Mouse (Mus musculus) liver, embryonic 14.5 days (tissue): ENCODE data around the gene Gstp2. TPM values are rescaled to one million over a fixed set of nuclear protein-coding genes. Genes with fewer than 3 reads are reported as not detected.
"Not testable (repeated sequence)": the region's sequence is repeated elsewhere in the genome, so short reads cannot be mapped to it uniquely, and the experiment has no call there.

Source experiments
- ATAC-seq: fragments of 200-750 bp; cut with Nextera tagmentation; 2 replicates; pipeline ENCODE4 v1.8.0; 2017; ENCODE audit warnings: moderate number of reproducible peaks, mild to moderate bottlenecking, moderate library complexity; ENCODE audit not compliant: insufficient read depth
- DNase-seq, 3 experiments: peaks; one replicate each; pipeline ENCODE4 v3.0.0-alpha.2; 2012 to 2013; ENCODE audit warnings: low read depth in 3 of 3, low spot score in 3 of 3
- H3K27ac ChIP-seq: fragments of 300-500 bp; sonication (generic); 2 replicates; pipeline ENCODE4 v1.5.1; 2014; ENCODE audit warnings: moderate library complexity, mild to moderate bottlenecking, control low read depth, inconsistent platforms
- H3K27me3 ChIP-seq: fragments of 300-500 bp; sonication (generic); 2 replicates; pipeline ENCODE4 v1.6.1; 2014; ENCODE audit warnings: mild to moderate bottlenecking, low read length, moderate library complexity; ENCODE audit not compliant: control insufficient read depth, insufficient read depth
- H3K36me3 ChIP-seq: fragments of 300-500 bp; sonication (generic); replicated peaks from 2 replicates; pipeline ENCODE4 v1.6.1; 2014; ENCODE audit warnings: low read depth; ENCODE audit not compliant: control insufficient read depth, insufficient read depth
- H3K4me1 ChIP-seq, 2 experiments: fragments of 200-500 bp in 1 of 2; fragments of 300-500 bp in 1 of 2; sonication (generic) in 1 of 2; replicated peaks; 2 replicates each; pipeline ENCODE4 v1.6.1; 2012 to 2014; ENCODE audit warnings: antibody characterized with exemption in 1 of 2, inconsistent platforms in 1 of 2, low read length in 1 of 2; ENCODE audit not compliant: control insufficient read depth in 2 of 2, insufficient read depth in 2 of 2
- H3K4me2 ChIP-seq: fragments of 300-500 bp; sonication (generic); 2 replicates; pipeline ENCODE4 v1.6.1; 2014; ENCODE audit warnings: low read depth, mild to moderate bottlenecking, control low read depth, moderate library complexity
- H3K4me3 ChIP-seq, 2 experiments: fragments of 200-500 bp in 1 of 2; fragments of 300-500 bp in 1 of 2; sonication (generic) in 1 of 2; 2 replicates each; pipeline ENCODE4 v1.5.1; 2012 to 2014; ENCODE audit warnings: low read depth in 2 of 2, low read length in 2 of 2, mild to moderate bottlenecking in 2 of 2, control low read depth in 1 of 2, inconsistent platforms in 1 of 2, moderate library complexity in 1 of 2; ENCODE audit not compliant: insufficient read depth in 1 of 2
- H3K9ac ChIP-seq: fragments of 300-500 bp; sonication (generic); replicated peaks from 2 replicates; pipeline ENCODE4 v1.6.1; 2014; ENCODE audit warnings: mild to moderate bottlenecking, control low read depth, moderate library complexity
- H3K9me3 ChIP-seq: fragments of 300-500 bp; sonication (generic); 2 replicates; pipeline ENCODE4 v1.6.1; 2016; ENCODE audit warnings: low read length, mixed read lengths; ENCODE audit not compliant: control insufficient read depth
- CTCF ChIP-seq: IDR thresholded peaks from 2 replicates; pipeline ENCODE4 v1.5.1; 2016; ENCODE audit warnings: antibody characterized with exemption, low read depth, control low read depth
- EP300 ChIP-seq: IDR thresholded peaks from 2 replicates; pipeline ENCODE4 v1.6.1; 2016; ENCODE audit warnings: antibody characterized with exemption, low read depth
- WGBS: fragments of 180-500 bp; shearing (Covaris S2); extraction: QIAGEN DNeasy Blood & Tissue Kit; methylation state at CpG from one replicate; pipeline ENCODE4 v1.1.7; 2014; ENCODE audit not compliant: insufficient replicate concordance; 5-methylcytosine and 5-hydroxymethylcytosine counted together
- polyA plus RNA-seq, 2 experiments: library from polyadenylated mRNA; depleted of rRNA in 1 of 2; stranded (reverse) in 1 of 2; unstranded in 1 of 2; fragments of >200 nt; fragmentation: Nextera tagmentation in 1 of 2; extraction: Ambion mirVana in 1 of 2; gene quantifications; 2 replicates each; pipeline versions ENCODE4 v1.2.1 to v1.2.3; 2012 to 2014

The Gstp2 gene
- polyA plus RNA-seq, 2 experiments: 6.9 to 7.9 TPM

DNA sequence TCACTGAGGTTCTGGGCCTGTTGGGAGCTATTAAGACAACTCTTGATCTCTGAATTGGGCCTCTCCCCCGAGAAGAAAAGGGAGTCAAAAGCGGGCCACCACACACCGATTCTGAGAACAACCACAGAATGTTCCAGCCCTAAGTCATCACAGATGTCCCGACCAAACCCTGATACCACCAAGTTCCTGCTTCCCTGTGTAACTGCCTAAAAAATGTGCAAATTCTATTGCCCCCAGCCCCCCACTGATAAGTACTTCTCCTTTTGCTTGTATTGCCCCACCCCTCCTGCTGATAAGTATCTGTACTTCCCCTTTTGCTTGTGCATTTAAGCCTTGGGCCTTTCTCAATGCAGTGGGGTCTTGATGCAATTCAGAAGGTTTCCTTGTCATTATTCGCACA lies 1.7 kb downstream of the Gstp2 start:
- ATAC-seq, H3K27ac ChIP-seq, H3K27me3 ChIP-seq, H3K36me3 ChIP-seq, H3K9ac ChIP-seq, DNase-seq, H3K9me3 ChIP-seq, H3K4me3 ChIP-seq, H3K4me2 ChIP-seq: not testable (repeated sequence)
- 34% methylated on average over 5 of the region's 5 CpGs for WGBS
- peaks cover 25 to 44% of the 10 kb centered on the region in 2 experiments for H3K4me1 ChIP-seq
- TF ChIP-seq EP300: peak; percentile 29; the same call in 1 of the 2 replicates

DNA sequence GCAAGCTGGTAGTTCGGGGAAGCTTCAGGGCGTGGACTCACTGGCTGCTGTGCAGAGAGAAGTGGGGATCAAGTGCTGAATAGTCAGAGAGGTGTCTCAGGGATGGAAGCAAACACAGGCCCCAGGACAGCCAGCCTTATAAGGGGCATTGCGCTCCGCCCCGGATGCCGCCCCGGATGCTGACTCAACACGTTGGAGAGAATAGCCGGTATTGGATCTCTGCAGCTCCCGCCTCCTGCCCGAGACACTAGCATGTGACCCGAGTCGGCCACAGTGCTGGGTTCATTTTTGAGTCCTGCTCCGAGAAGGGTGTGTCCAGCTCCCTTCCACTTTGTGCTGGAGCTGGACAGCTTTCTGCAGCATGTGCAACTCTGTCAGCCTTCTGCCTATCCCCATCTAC lies 3.7 kb downstream of the Gstp2 start:
- no peak for TF ChIP-seq CTCF
- TF ChIP-seq EP300: no peak
- Histone ChIP-seq H3K9me3 (no peaks in the 10 kb centered on the region), H3K9ac (no peak overlapping the region), H3K4me3 (no peak overlapping the region), H3K27ac (no peak overlapping the region), H3K4me2 (no peak overlapping the region), H3K4me1 (peaks cover 21 to 39% of the 10 kb centered on the region in 2 experiments), H3K27me3 (no peaks in the 10 kb centered on the region), H3K36me3 (no peaks in the 10 kb centered on the region)
- 64% methylated on average over 14 of the region's 14 CpGs for WGBS
- DNase-seq (no peak), ATAC-seq (no peak)

DNA sequence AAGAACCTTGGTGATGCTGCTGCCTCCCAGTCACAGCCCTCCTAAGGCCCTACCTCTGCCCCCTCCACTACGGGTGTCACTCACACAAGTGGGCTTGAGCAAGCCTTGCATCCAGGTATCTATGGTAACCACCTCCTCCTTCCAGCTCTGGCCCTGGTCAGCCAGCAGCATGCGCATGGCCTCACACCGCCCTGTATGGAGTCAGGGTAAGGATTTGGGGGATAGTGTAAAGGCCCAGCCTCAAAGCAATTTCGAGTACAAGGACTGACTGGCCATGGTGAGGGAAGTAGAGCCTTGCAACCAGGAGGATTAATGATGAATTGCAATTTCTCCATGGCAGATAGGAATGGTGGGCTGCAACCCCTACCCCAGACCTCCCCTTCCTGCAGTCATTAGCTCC lies 4.3 kb downstream of the Gstp2 start:
- not testable (repeated sequence) for H3K4me2 ChIP-seq, ATAC-seq, H3K27ac ChIP-seq, H3K9ac ChIP-seq, H3K36me3 ChIP-seq, DNase-seq, H3K27me3 ChIP-seq, H3K4me3 ChIP-seq, H3K9me3 ChIP-seq
- 81% methylated on average over 3 of the region's 4 CpGs for WGBS
- peaks cover 14 to 35% of the 10 kb centered on the region in 2 experiments for H3K4me1 ChIP-seq

DNA sequence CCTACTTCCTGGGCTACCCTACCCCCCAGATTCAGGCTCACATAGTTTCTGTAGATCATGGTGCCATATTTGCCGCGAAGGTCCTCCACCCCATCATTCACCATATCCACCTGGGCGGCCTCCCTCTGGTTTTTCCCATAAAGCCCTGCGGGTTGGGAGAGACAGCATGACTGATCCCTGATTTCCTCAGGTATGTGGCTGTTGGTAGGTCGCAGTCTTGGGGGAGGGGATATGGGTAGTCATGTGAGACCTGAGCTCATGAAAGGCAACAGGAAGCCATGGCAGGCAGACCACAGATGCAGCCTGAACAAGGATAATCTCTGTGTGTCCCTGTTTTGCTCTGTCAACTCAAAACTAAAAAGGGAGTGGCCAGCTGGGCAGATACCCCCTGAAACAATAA lies 4.9 kb downstream of the Gstp2 start:
- not testable (repeated sequence) for H3K27me3 ChIP-seq, DNase-seq, H3K4me3 ChIP-seq, H3K4me2 ChIP-seq, ATAC-seq, H3K9me3 ChIP-seq, H3K27ac ChIP-seq, H3K36me3 ChIP-seq, H3K9ac ChIP-seq
- 79% methylated on average over 5 of the region's 5 CpGs for WGBS
- H3K4me1 ChIP-seq: peaks cover 9 to 34% of the 10 kb centered on the region in 2 experiments

DNA sequence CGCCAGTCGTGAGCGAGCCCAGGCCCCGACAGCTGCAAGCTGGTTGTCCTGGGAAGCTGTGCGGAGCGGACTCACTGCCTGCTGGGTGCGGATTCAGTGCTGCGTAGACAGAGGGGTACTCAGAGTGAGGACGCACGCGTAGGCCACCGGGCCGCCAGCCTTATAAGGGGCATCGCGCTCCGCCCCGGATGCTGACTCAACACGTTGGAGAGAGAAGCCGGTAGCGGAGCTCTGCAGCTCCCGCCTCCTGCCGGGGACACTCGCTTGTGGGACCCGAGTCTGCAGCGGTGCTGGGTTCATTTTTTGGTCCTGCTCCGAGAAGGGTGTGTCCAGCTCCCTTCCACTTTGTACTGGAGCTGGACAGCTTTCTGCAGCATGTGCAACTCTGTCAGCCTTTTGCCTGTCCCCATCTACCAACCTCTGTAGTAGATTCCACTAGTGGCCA lies 8.0 kb downstream of the Gstp2 start, which contains the start of gene Gstp1:
TSS of gene Gstp1 (minus strand) at position 198 of the 445 bp plus-strand sequence.
- WGBS: 0% methylated on average over 26 of the region's 26 CpGs
- H3K27ac ChIP-seq: peak within 1 kb of the TSS; percentile 10
- TF ChIP-seq EP300 (no peak), CTCF (peak; percentile 59)

DNA sequence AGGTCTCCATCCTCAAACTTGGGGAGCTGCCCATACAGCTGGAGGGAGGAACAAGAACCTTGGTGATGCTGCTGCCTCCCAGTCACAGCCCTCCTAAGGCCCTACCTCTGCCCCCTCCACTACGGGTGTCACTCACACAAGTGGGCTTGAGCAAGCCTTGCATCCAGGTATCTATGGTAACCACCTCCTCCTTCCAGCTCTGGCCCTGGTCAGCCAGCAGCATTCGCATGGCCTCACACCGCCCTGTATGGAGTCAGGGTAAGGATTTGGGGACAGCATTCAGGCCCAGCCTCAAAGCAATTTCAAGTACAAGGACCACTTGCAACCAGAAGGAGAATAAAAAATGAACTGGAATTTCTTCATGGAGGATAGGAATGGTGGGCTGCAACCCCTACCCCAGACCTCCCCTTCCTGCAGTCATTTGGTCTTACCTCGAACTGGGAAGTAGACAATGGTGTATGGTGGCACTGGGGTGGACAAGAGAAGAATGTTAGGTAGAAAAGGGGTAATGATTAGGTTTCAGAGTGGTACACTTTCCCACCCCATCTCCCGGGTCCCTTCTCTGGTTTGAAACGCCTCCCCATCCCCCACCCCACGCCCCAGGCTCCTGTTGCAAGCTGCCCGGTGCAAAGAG lies 8.6 kb downstream of the Gstp2 start:
- 24% methylated on average over 7 of the region's 8 CpGs for WGBS
- H3K4me2 ChIP-seq: peak overlapping the region; percentile 64
- not testable (repeated sequence) for DNase-seq, ATAC-seq, H3K9me3 ChIP-seq, H3K27ac ChIP-seq, H3K27me3 ChIP-seq, H3K36me3 ChIP-seq
- H3K9ac ChIP-seq: peak overlapping the region; percentile 68
- peak overlapping the region; percentile 62 to 81 for H3K4me3 ChIP-seq
- peaks cover 3 to 25% of the 10 kb centered on the region in 2 experiments; a peak in 2 of 4 replicates for H3K4me1 ChIP-seq

More for the DNA sequence above, 8.0 kb downstream of the Gstp2 start, which contains the start of gene Gstp1:
- Histone ChIP-seq H3K9ac (peak within 1 kb of the TSS; percentile 68), H3K4me2 (peak within 1 kb of the TSS; percentile 64), H3K9me3 (no peaks in the 10 kb centered on the region), H3K27me3 (no peaks in the 10 kb centered on the region), H3K36me3 (no peaks in the 10 kb centered on the region; the same call in 1 of the 2 replicates), H3K4me3 (peak within 1 kb of the TSS; percentile 62 to 81), H3K4me1 (peaks cover 3 to 23% of the 10 kb centered on the region in 2 experiments; a peak in 2 of 4 replicates)
- ATAC-seq (peak; percentile 80), DNase-seq (peak; percentile 68 to 71 (median 69))
